Mouse (Mus musculus) spleen, postnatal 10 days (tissue): ENCODE measurements at regions not wholly inside any gene's neighbourhood (a gene's known extent, or its start where the extent isn't known, plus 50 kb on each side); places are given as distances from the start of the nearest gene placed in this dataset.

Source experiments
- DNase-seq, 2 experiments: peaks; one replicate each; pipeline ENCODE4 v3.0.0; 2021 to 2022; ENCODE audit warnings: low spot score in 2 of 2

GRCm38 (mm10) chr5:74121861-74122630, 53.8 kb upstream of the Usp46 start:
- no peak for DNase-seq

GRCm38 (mm10) chr5:74126015-74126896, 58.0 kb upstream of the Usp46 start:
- peak; percentile 50 to 79 for DNase-seq

- no peak for DNase-seq
Observed at GRCm38 (mm10) chr5:74127518-74127917, 59.3 kb upstream of the Usp46 start.

GRCm38 (mm10) chr5:74129636-74130035, 61.4 kb upstream of the Usp46 start:
- no peak for DNase-seq

DNA sequence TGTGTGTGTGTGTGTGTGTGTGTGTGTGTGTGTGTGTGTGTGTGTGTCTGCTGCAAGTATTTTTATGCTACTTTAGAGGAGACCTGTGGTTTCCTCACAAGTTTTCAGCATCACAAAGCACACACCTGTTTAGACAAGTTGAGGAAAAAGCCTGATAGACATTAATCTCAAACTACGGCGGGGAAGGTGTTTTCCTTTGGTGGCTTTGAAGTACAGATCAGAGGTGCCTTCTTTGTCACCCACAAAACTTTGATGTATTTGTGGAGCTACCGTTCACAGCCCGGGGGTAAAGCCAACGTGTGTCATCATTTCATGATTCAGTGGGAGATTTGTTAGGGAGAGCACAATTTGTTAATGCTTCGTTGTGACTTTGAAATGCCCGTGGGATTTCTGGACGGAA, 62.4 kb upstream of the Rasl11b start:
- no peak for DNase-seq

- DNase-seq: no peak
Observed at GRCm38 (mm10) chr5:74136377-74136776, 58.7 kb upstream of the Rasl11b start.

DNA sequence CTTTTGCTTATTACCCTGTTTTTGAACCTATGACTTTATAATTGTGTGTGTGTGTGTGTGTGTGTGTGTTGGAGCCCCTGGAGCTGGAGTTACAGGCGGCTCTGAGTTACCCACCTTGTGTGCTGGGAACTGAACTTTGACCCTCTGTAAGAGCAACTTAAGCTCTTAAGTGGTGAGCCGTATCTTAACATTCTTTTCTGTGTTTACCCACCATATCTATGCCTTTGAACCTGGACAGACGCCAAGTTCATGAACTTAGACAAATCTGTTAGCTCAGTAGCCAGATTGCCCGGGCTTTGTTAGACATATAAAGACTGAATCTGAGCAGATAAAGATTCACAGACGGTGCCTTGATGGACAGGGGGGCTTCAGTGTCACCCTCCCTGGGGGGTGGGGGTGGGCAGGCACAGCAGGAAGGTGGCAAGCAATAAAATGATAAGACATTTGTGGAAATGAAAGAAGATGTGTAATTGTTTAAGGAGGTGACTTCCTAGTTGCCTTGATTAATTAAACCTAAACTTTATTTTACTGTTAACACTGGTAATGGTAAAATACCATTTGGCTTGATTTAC, 58.1 kb upstream of the Rasl11b start:
- no peak for DNase-seq

GRCm38 (mm10) chr5:74143994-74144393, 51.1 kb upstream of the Rasl11b start:
- no peak for DNase-seq

- DNase-seq: no peak
Observed at GRCm38 (mm10) chr5:74144765-74145164, 50.3 kb upstream of the Rasl11b start.
